Comparison of ENCODE assay signal across 19 mouse cellular contexts in genomic region chr7:132999061-132999460, GRCm38 (mm10).
"Had no signal": no experiment of that assay in that cellular context is flagged by ENCODE, and none has a peak within 500 bp of the region (broad histone marks: within the 10 kb centered on the region; RNA-seq: fewer than 3 reads in every experiment).

No protein-coding gene starts in this region.

- H3K4me3 ChIP-seq: midbrain, embryonic 10.5 days; midbrain, embryonic 12.5 days; myocyte; neural tube, embryonic 13.5 days; neural tube, embryonic 15.5 days had no signal

- H3K9me3 ChIP-seq: midbrain, embryonic 10.5 days; midbrain, embryonic 12.5 days; neural tube, embryonic 13.5 days; neural tube, embryonic 15.5 days had no signal

- H3K4me2 ChIP-seq: lung, embryonic 14.5 days; midbrain, embryonic 12.5 days; neural tube, embryonic 13.5 days; neural tube, embryonic 15.5 days had no signal

- H3K27ac ChIP-seq: liver, embryonic 14.5 days; midbrain, embryonic 10.5 days; midbrain, embryonic 12.5 days; neural tube, embryonic 13.5 days; neural tube, embryonic 15.5 days had no signal

- H3K4me1 ChIP-seq: midbrain, embryonic 12.5 days had no signal

- H3K9ac ChIP-seq: liver, embryonic 14.5 days; lung, embryonic 14.5 days; midbrain, embryonic 12.5 days; neural tube, embryonic 13.5 days; neural tube, embryonic 15.5 days had no signal

- ATAC-seq: midbrain, embryonic 16.5 days had no signal

- DNase-seq: lung, embryonic 14.5 days; lung, postnatal 10 days; lung, postnatal 4 days; midbrain, embryonic 14.5 days; retina, postnatal 1 day; right cerebral cortex, adult 18-20 months; right cerebral cortex, postnatal 25 days; right cerebral cortex, postnatal 4 days; spleen, adult 18-20 months; thymus, adult 18-20 months; thymus, postnatal 14 days; thymus, postnatal 36 days had no signal

- H3K27me3 ChIP-seq: midbrain, embryonic 12.5 days; neural tube, embryonic 13.5 days; neural tube, embryonic 15.5 days had no signal
